Mouse (Mus musculus) cerebellum, adult 2 months (tissue): ENCODE measurements around the gene Slc25a15. TPM values are rescaled to one million over a fixed set of nuclear protein-coding genes. Genes with fewer than 3 reads are reported as not detected.

Experiments
- DNase-seq, 2 experiments: peaks; one replicate each; pipeline ENCODE4 v3.0.0; 2021
- H3K27ac ChIP-seq: fragments of 200-500 bp; 2 replicates; pipeline ENCODE4 v1.5.1; 2012; ENCODE audit warnings: low read length, control low read depth, inconsistent platforms; ENCODE audit not compliant: insufficient read depth
- H3K27me3 ChIP-seq: fragments of 200-500 bp; 2 replicates; pipeline ENCODE4 v1.6.1; 2012; ENCODE audit warnings: inconsistent platforms, mild to moderate bottlenecking, low read length, moderate library complexity; ENCODE audit not compliant: control insufficient read depth, insufficient read depth
- H3K4me1 ChIP-seq: fragments of 200-500 bp; 2 replicates; pipeline ENCODE4 v1.6.1; 2011; ENCODE audit warnings: low read length; ENCODE audit not compliant: control insufficient read depth, insufficient read depth
- H3K4me3 ChIP-seq: fragments of 200-500 bp; replicated peaks from 2 replicates; pipeline ENCODE3; 2011; ENCODE audit warnings: mild to moderate bottlenecking, low read depth, low read length, control low read depth; ENCODE audit not compliant: insufficient read depth
- CTCF ChIP-seq: fragments of 200-500 bp; IDR thresholded peaks from 2 replicates; pipeline ENCODE4 v1.5.1; 2011; ENCODE audit warnings: low read depth, mild to moderate bottlenecking, control low read depth, low read length, moderate library complexity, borderline replicate concordance; ENCODE audit not compliant: insufficient read depth
- POLR2A ChIP-seq: fragments of 200-500 bp; IDR thresholded peaks from 2 replicates; pipeline ENCODE4 v1.6.1; 2011; ENCODE audit warnings: low read length, control low read depth, borderline replicate concordance; ENCODE audit not compliant: insufficient read depth
- WGBS: fragments of 180-500 bp; shearing (Covaris S2); methylation state at CpG from one replicate; pipeline ENCODE4 v1.1.7; 2018; 5-methylcytosine and 5-hydroxymethylcytosine counted together
- polyA plus RNA-seq: library from polyadenylated mRNA; depleted of rRNA; stranded (reverse); fragments of >200 nt; gene quantifications from 2 replicates; pipeline ENCODE4 v1.2.3, GENCODE M21; 2012

Slc25a15 gene
- polyA plus RNA-seq, 1 experiment, result 13.1 TPM

DNA sequence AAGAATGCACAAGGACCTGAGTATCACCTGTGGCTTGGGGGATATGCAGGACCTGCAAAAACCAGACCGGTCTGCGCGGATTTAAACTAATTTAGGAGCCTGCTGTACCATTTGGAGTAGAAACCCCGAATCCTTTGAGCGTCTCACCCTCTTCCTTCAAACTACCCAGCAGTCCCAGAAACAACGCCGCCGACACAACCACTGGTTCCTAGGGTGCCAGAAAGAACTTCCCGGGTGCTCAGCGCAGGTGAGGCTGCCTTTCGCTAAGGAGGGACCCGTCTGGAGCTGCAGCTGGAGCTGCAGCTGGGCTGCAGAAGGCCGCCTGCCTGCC is 621 bp downstream of the Slc25a15 start:
- Histone ChIP-seq H3K27ac (peak overlapping the region; percentile 90), H3K4me3 (peak overlapping the region; percentile 77), H3K27me3 (no peaks in the 10 kb centered on the region), H3K4me1 (peaks cover 2% of the 10 kb centered on the region; the same call in 1 of the 2 replicates)
- 1% methylated on average over 13 of the region's 13 CpGs for WGBS
- TF ChIP-seq POLR2A (no peak), CTCF (no peak)
- no peak for DNase-seq

DNA sequence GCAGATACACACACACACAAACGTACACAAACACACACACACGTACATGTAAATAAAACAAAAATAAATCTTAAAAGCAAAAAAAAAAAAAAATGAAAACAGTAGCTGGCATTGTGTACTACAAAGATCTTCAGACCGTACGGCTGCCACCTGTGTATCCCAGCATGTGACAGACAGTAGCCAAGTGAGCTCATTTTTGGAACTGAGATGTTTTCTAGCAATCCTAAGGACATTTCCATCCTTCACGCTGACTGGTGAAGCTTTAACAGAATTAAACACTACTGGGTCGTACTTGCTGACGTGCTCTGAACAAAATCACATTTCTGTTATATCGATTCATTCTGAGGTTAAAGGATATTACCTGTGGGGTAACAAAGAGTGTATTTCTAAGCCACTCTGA is 3.1 kb downstream of the Slc25a15 start:
- no peak overlapping the region for H3K27ac ChIP-seq
- H3K4me1 ChIP-seq, result peaks cover 2% of the 10 kb centered on the region; the same call in 1 of the 2 replicates
- H3K4me3 ChIP-seq, result no peak overlapping the region
- DNase-seq, result peak; percentile 43 to 71
- H3K27me3 ChIP-seq, result no peaks in the 10 kb centered on the region
- TF ChIP-seq CTCF, result no peak
- TF ChIP-seq POLR2A, result no peak
- WGBS, result 32% methylated on average over 8 of the region's 8 CpGs

DNA sequence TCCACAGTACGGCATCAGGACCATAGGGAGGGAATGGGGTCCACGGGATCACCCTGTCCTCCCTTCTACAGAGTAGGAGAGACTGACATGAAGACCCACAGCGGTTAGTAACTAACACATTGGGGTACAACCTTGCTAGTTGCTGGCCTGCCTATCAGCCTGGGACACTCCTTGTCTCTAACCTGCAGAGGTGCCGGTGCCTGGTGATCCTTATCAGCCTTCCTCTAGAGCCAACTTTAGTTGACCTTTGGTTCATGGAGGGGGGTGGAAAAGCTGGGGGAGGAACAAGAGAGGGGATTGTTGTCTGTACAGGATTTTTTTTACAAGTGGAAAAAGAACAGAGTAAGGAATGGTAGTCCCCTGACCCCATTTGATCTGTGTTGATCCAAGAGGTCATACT is 3.9 kb downstream of the Slc25a15 start:
- Histone ChIP-seq H3K4me1 (peaks cover 2% of the 10 kb centered on the region; the same call in 1 of the 2 replicates), H3K4me3 (no peak overlapping the region), H3K27ac (no peak overlapping the region), H3K27me3 (no peaks in the 10 kb centered on the region)
- 96% methylated on average over 4 of the region's 4 CpGs for WGBS
- no peak for DNase-seq
- no peak for TF ChIP-seq POLR2A
- no peak for TF ChIP-seq CTCF

DNA sequence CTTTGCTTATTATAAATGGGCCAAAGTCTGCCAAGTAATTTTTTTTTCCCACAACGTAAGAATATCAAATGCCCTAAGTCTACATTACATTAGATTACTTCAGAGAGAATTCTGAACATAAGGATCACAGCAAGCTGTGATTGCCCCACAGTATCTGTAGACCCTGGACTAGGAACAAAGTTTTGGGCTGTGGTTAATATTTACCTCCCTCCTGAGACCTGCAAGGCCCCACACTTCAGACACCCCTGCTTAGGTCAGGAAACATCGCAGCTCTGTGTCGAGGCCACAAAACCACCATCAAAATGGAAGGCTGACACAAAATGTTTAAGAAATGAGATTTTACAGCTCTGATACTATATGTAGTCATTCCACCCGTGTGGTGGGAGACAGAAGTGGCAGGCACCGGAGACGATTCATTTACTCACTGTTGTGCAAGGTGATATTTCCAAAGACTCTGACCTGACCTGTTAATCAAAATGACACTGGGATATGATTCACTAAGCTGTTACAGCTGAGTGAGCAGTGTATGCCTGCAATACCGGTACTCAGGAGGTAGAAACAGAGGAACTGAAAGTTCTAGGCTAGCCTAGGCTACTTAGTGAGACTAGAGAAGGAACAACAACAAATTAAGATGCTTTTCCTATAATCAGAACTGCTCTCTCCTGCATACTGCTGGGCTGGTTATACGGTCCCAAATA is 7.5 kb downstream of the Slc25a15 start:
- TF ChIP-seq CTCF, result no peak
- TF ChIP-seq POLR2A, result no peak

DNA sequence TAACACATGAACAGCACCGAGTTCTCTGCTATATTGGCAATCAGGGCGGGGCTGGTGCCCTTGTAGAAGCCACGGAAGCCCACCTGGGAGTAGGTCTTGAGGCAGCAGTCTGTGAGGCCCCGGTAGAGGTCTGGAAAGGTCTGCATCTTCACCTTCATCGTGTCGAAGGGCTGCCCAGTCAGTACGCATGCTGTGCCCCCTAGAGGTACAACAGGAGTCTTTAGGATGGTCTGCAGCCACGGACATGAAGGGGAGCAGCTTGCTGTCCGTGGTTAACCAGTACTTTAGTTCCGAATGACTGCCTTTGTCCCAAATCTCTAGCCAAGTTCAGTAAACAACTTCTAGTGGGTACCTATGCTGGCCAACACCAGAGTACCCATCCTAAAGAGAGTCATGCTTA is 8.5 kb downstream of the Slc25a15 start:
- 79% methylated on average over 10 of the region's 10 CpGs for WGBS
- no peak for TF ChIP-seq POLR2A
- no peak for TF ChIP-seq CTCF
- DNase-seq, result no peak
- H3K27ac ChIP-seq, result no peak overlapping the region
- no peak overlapping the region for H3K4me3 ChIP-seq
- H3K27me3 ChIP-seq, result no peaks in the 10 kb centered on the region
- H3K4me1 ChIP-seq, result no peaks in the 10 kb centered on the region

More for the DNA sequence above, 7.5 kb downstream of the Slc25a15 start:
- Histone ChIP-seq H3K27ac (no peak overlapping the region), H3K27me3 (no peaks in the 10 kb centered on the region), H3K4me1 (peaks cover 2% of the 10 kb centered on the region; the same call in 1 of the 2 replicates), H3K4me3 (no peak overlapping the region)
- no peak for DNase-seq
- 90% methylated on average over 8 of the region's 8 CpGs for WGBS

DNA sequence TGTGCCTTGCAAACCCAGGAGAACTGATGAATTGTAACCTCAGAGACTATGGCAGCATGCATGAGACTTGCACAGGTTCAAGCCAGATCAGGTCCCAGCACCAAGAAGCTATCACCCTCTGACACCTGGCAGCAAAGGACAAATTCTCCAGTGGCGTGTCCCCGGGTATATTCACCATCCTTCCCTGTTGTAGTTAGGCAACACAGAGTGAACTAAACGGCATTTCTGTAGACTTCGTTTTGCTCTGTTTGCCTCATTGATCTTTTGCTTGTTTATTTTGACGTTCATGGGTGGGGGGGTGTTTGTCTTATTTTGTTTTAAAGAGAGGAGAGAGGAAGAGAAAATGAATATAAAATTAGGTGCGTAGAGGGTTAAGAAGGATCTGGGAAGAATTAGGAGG is 13.2 kb downstream of the Slc25a15 start:
- H3K4me1 ChIP-seq, result no peaks in the 10 kb centered on the region

DNA sequence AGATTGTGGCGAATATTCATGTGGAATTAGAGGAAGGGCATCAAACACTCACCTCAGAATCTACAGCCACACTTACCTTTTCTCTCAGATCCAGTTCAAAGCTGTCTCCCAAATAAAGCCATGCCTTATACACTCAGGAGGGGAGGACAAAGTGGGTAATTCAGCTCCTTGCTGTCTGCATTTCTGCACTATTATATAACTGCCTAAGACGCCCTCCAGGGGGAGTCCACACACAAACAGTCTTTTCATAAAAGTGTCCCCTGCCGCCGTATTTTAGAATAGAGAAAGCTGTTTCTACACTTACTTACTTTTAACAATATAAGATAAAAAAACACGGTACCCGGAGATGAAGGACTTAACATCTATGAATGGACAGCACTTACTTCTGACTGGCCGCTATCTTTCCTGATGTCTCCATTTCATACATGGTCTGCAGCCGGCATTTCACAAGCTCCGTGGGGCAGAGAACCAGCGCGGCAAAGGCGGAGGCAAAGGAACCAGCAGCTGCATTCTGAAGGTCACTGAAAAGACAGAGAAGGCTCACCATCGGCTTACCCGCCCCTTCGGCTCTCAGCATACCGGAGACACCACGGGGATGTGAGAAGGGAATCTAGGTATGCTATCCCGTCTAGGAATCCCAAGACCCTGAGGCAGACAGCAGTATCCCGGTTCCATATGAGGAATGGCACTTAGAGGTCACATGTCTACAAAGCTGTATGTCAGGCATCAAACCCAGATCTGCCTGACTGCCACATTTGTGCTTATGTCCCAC is 15.4 kb downstream of the Slc25a15 start:
- Histone ChIP-seq H3K4me3 (no peak overlapping the region), H3K27me3 (no peaks in the 10 kb centered on the region), H3K4me1 (no peaks in the 10 kb centered on the region), H3K27ac (no peak overlapping the region)
- DNase-seq, result no peak
- 75% methylated on average over 19 of the region's 19 CpGs for WGBS
- TF ChIP-seq CTCF, result no peak
- TF ChIP-seq POLR2A, result no peak

More for the DNA sequence above, 13.2 kb downstream of the Slc25a15 start:
- TF ChIP-seq CTCF (no peak), POLR2A (no peak)
- Histone ChIP-seq H3K27me3 (no peaks in the 10 kb centered on the region), H3K4me3 (no peak overlapping the region), H3K27ac (no peak overlapping the region)
- 90% methylated on average over 6 of the region's 6 CpGs for WGBS
- no peak for DNase-seq

DNA sequence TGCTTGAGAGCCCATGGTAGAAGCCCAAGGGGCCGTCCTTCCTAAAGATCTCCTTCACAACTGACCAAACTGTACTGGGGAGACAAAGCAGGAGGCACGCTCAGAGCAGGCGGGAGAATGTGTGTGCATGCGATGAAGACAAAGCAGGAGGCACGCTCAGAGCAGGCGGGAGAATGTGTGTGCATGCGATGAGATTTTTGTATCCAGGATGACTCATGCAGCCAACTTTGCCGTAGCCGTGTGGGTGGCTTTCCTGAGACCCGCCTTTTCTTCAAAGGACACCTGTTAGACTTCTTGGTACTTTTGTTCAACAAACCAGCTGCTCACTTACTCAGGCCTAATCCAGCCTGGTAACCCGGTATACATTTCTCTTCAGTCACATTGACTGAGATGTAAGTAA is 17.5 kb downstream of the Slc25a15 start:
- Histone ChIP-seq H3K27ac (no peak overlapping the region), H3K4me3 (no peak overlapping the region), H3K27me3 (no peaks in the 10 kb centered on the region), H3K4me1 (no peaks in the 10 kb centered on the region)
- no peak for DNase-seq
- WGBS, result 94% methylated on average over 11 of the region's 11 CpGs
- TF ChIP-seq CTCF, result no peak
- no peak for TF ChIP-seq POLR2A

DNA sequence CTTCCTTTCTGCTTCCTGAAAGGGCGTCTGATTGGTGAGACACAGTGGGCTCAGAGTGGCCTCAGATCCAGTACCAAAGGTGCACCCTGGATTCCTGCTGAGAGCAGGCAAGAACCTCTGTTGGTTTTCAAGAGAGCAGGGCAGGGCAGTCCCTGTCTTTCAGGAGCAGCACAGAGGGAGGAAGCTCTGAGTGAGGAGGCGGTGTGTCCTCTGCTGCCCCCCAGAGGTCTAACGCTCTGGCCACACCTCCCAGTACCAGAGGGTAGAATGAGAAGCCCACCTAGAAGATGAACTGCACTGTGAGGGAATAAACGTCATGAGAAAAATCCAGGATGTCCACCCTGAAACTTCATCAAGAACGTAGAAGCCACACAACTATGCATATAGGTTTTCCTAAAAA is 21.5 kb downstream of the Slc25a15 start:
- 44% methylated on average over 5 of the region's 5 CpGs for WGBS
- Histone ChIP-seq H3K4me1 (no peaks in the 10 kb centered on the region), H3K4me3 (no peak overlapping the region), H3K27ac (no peak overlapping the region), H3K27me3 (no peaks in the 10 kb centered on the region)
- TF ChIP-seq POLR2A (no peak), CTCF (peak; percentile 46; the same call in 1 of the 2 replicates)
- no peak for DNase-seq
